In the genomic region with DNA sequence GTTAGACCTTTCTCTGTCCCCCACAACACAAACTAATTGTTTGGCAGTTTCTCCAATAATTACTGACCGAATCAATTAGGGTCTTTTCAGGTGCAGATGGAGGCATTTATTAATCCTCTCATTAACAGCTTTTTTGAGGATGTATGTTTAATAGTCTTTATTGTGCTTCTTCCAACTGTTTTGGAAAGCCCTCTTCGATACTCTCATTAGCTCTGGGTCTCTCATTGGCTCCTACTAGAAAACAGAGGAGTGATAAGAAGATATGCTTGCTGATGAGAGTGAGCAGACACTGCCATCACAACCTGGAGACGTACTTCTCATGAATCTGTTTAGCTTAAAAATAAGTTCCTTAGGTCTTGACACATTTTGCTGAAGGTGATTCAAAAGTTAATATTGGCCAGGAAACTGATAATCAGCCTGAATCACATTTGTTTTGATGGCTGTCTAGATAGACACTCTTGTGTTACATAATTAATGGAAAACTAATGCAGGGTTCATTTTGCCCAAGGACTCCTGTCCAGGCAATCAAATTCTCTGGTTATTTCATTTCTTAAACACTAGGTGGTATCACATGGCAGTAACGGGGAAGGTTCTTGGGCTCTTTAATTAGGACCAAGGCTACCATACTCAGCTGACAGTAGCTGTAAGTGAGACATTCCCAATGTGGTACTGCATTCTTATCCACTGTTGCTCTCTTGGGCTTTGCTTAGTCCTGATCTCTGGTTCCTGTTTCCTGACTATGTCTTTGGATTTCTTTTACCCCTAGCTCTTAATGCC, we compare ENCODE assay signal across 13 mouse cellular contexts.
A peak's percentile ranks its signal among the peaks of the same experiment; 100 is the strongest.
DNase-seq lines count a peak whose midpoint lies in the region; ATAC-seq and TF ChIP-seq lines count a peak whose summit lies in the region.
"Had no signal": no experiment of that assay in that cellular context is flagged by ENCODE, and none has a peak within 500 bp of the region (broad histone marks: within the 10 kb centered on the region; RNA-seq: fewer than 3 reads in every experiment).

No protein-coding gene starts in this region.

- WGBS in heart, postnatal 0 days: 54% methylated on average over 4 of the region's 4 CpGs
- WGBS in heart, embryonic 12.5 days: 68% methylated on average over 4 of the region's 4 CpGs
- 30% methylated on average over 4 of the region's 4 CpGs for WGBS in forebrain, postnatal 0 days

- H3K4me2 ChIP-seq in heart, postnatal 0 days (ENCODE audit: low read depth, low read length): no peak overlapping the region
- H3K4me2 ChIP-seq in heart, embryonic 12.5 days: no peak overlapping the region
- H3K4me2 ChIP-seq in forebrain, postnatal 0 days (ENCODE audit: low read depth): no peak overlapping the region
- H3K4me2 ChIP-seq: heart, embryonic 13.5 days; hindbrain, embryonic 13.5 days; kidney, embryonic 15.5 days had no signal

- POLR2A ChIA-PET in Patski (lab: Charles Lee): no interaction called here

- no peak overlapping the region for H3K9ac ChIP-seq in heart, postnatal 0 days (replicated peaks; ENCODE audit: low read depth, low read length)
- no peak overlapping the region for H3K9ac ChIP-seq in heart, embryonic 12.5 days
- no peak overlapping the region for H3K9ac ChIP-seq in forebrain, postnatal 0 days
- H3K9ac ChIP-seq: heart, embryonic 13.5 days; hindbrain, embryonic 13.5 days; kidney, embryonic 15.5 days had no signal

- no peaks in the 10 kb centered on the region; the same call in 1 of the 2 replicates for H3K9me3 ChIP-seq in heart, postnatal 0 days (replicated peaks; ENCODE audit: control insufficient read depth, low read length)
- H3K9me3 ChIP-seq in heart, embryonic 12.5 days (replicated peaks): no peaks in the 10 kb centered on the region
- H3K9me3 ChIP-seq in forebrain, postnatal 0 days (ENCODE audit: low read length): no peaks in the 10 kb centered on the region
- H3K9me3 ChIP-seq: kidney, embryonic 15.5 days had no signal

- in situ Hi-C loops in Patski (cut with MboI; ENCODE audit: low pct_unique_long_range_greater_than_20kb): no loop called here

- H3K27me3 ChIP-seq in heart, postnatal 0 days (ENCODE audit: control insufficient read depth, insufficient read depth, low read length): no peaks in the 10 kb centered on the region
- H3K27me3 ChIP-seq in heart, embryonic 12.5 days (replicated peaks): no peaks in the 10 kb centered on the region
- no peaks in the 10 kb centered on the region for H3K27me3 ChIP-seq in Patski
- H3K27me3 ChIP-seq in forebrain, postnatal 0 days (ENCODE audit: insufficient read depth, low read length): no peaks in the 10 kb centered on the region
- H3K27me3 ChIP-seq: heart, embryonic 13.5 days; hindbrain, embryonic 13.5 days; kidney, embryonic 15.5 days had no signal

- TF ChIP-seq EP300 in heart, postnatal 0 days (IDR thresholded peaks at IDR 0.05; ENCODE audit: low read depth): no peak

- DNase-seq in heart, postnatal 0 days (ENCODE audit: low spot score): peak; percentile 7
- DNase-seq in ES-CJ7 (ENCODE audit: low read depth, low spot score) (peak; percentile 13), Patski (ENCODE audit: low read depth, low spot score) (no peak)
- no peak for DNase-seq in forebrain, postnatal 0 days
- DNase-seq in urinary bladder, adult 18-20 months (ENCODE audit: low spot score in 2 of 2): no peak
- no peak for DNase-seq in kidney, adult 18-20 months
- DNase-seq: cerebellum, adult 9-11 months had no signal

- H3K4me3 ChIP-seq in heart, postnatal 0 days (ENCODE audit: low read depth, low read length): no peak overlapping the region
- H3K4me3 ChIP-seq in heart, embryonic 12.5 days: no peak overlapping the region
- H3K4me3 ChIP-seq in forebrain, postnatal 0 days (ENCODE audit: low read depth, low read length): no peak overlapping the region
- H3K4me3 ChIP-seq: heart, embryonic 13.5 days; hindbrain, embryonic 13.5 days; kidney, embryonic 15.5 days; myocyte had no signal

- peak; percentile 26 for TF ChIP-seq CTCF in heart, postnatal 0 days (IDR thresholded peaks at IDR 0.05; ENCODE audit: low read depth)
- TF ChIP-seq CTCF in Patski (IDR thresholded peaks at IDR 0.05): peak; percentile 30
- TF ChIP-seq CTCF in forebrain, postnatal 0 days (IDR thresholded peaks at IDR 0.05; ENCODE audit: low read depth): 0 out of 2 replicates have a peak, but pooled peaks have one; percentile 9

- CTCF ChIA-PET in Patski (lab: Charles Lee): interaction anchor here (1.0 kb wide), 1 partner anchor 9 kb away, joined by 5 read pairs; no protein-coding TSS in a partner anchor

- no peak overlapping the region for H3K27ac ChIP-seq in heart, postnatal 0 days (ENCODE audit: low read depth)
- no peak overlapping the region for H3K27ac ChIP-seq in heart, embryonic 12.5 days (ENCODE audit: poor library complexity, severe bottlenecking)
- H3K27ac ChIP-seq in forebrain, postnatal 0 days (ENCODE audit: low read depth, low read length): no peak overlapping the region
- H3K27ac ChIP-seq: heart, embryonic 13.5 days; hindbrain, embryonic 13.5 days; kidney, embryonic 15.5 days had no signal

- H3K36me3 ChIP-seq in heart, postnatal 0 days (replicated peaks; ENCODE audit: control insufficient read depth, insufficient read depth, low read length): no peaks in the 10 kb centered on the region
- H3K36me3 ChIP-seq in heart, embryonic 12.5 days: no peaks in the 10 kb centered on the region
- H3K36me3 ChIP-seq in forebrain, postnatal 0 days (ENCODE audit: insufficient read depth): no peaks in the 10 kb centered on the region
- H3K36me3 ChIP-seq: heart, embryonic 13.5 days; hindbrain, embryonic 13.5 days; kidney, embryonic 15.5 days had no signal

- no peaks in the 10 kb centered on the region for H3K4me1 ChIP-seq in heart, postnatal 0 days (ENCODE audit: control insufficient read depth, insufficient read depth)
- H3K4me1 ChIP-seq in heart, embryonic 12.5 days (replicated peaks): no peaks in the 10 kb centered on the region
- H3K4me1 ChIP-seq in forebrain, postnatal 0 days (ENCODE audit: insufficient read depth): no peaks in the 10 kb centered on the region
- H3K4me1 ChIP-seq: heart, embryonic 13.5 days; hindbrain, embryonic 13.5 days; kidney, embryonic 15.5 days had no signal

- ATAC-seq in heart, postnatal 0 days (ENCODE audit: insufficient read depth, low read depth): no peak
- ATAC-seq in heart, embryonic 12.5 days (ENCODE audit: insufficient number of reproducible peaks, low FRiP score): no peak
- no peak for ATAC-seq in Patski
- ATAC-seq in forebrain, postnatal 0 days: no peak
- ATAC-seq: activated CD4-positive, CD25-positive, alpha-beta regulatory T cell, adult 4 months had no signal

Comparison
In these comparisons a context has a peak if more than half of its experiments do, and no peak if none do; other contexts are left out.
1. DNase-seq: peak in heart, postnatal 0 days (single experiment) and ES-CJ7 (single experiment); none in Patski (single experiment), forebrain, postnatal 0 days (single experiment), urinary bladder, adult 18-20 months (0 of 2) and kidney, adult 18-20 months (single experiment).
2. Peak in every context shown above with its lines, with median percentiles within 50 percentile points of each other: CTCF ChIP-seq.